Mouse (Mus musculus) CH12.LX (cell line): ENCODE data around the gene Col4a2. TPM values are rescaled to one million over a fixed set of nuclear protein-coding genes. Genes with fewer than 3 reads are reported as not detected.

Source experiments
- DNase-seq: peaks from one replicate; pipeline ENCODE4 v3.0.0-alpha.2; 2013; ENCODE audit errors: extremely low read depth
- H3K27ac ChIP-seq: 2 replicates; pipeline ENCODE4 v1.5.1; 2012; ENCODE audit warnings: low read depth, mild to moderate bottlenecking, control low read depth, moderate library complexity; ENCODE audit not compliant: insufficient read depth
- H3K27me3 ChIP-seq: replicated peaks from 2 replicates; pipeline ENCODE3; 2012; ENCODE audit warnings: inconsistent platforms
- H3K36me3 ChIP-seq, 2 experiments: replicated peaks in 1 of 2; 2 replicates each; pipeline versions ENCODE3 to v1.6.1; 2012; ENCODE audit warnings: inconsistent platforms in 1 of 2, low read length in 1 of 2, mild to moderate bottlenecking in 1 of 2, mixed read lengths in 1 of 2, moderate library complexity in 1 of 2; ENCODE audit not compliant: control insufficient read depth in 1 of 2, insufficient read depth in 1 of 2
- H3K4me1 ChIP-seq, 2 experiments: 2 replicates each; pipeline ENCODE4 v1.6.1; 2012; ENCODE audit warnings: inconsistent platforms in 1 of 2, moderate library complexity in 1 of 2; ENCODE audit not compliant: insufficient read depth in 2 of 2, control insufficient read depth in 1 of 2
- H3K4me2 ChIP-seq: 2 replicates; pipeline ENCODE4 v1.6.1; 2012; ENCODE audit warnings: low read depth, mild to moderate bottlenecking, control low read depth; ENCODE audit not compliant: poor library complexity, insufficient read depth, severe bottlenecking
- H3K4me3 ChIP-seq, 3 experiments: fragments of 150-350 bp in 1 of 3; sonication (generic) in 1 of 3; replicated peaks in 1 of 3; 2 replicates each; pipeline versions ENCODE3 to v1.5.1; 2011 to 2012; ENCODE audit warnings: low read depth in 2 of 3, low read length in 2 of 3, mild to moderate bottlenecking in 2 of 3, moderate library complexity in 2 of 3, control low read depth in 1 of 3, improper control_type of control experiment in 1 of 3, inconsistent platforms in 1 of 3, mixed read lengths in 1 of 3; ENCODE audit not compliant: poor library complexity in 1 of 3
- H3K79me2 ChIP-seq: replicated peaks from 2 replicates; pipeline ENCODE4 v1.6.1; 2012; ENCODE audit warnings: mild to moderate bottlenecking, moderate library complexity; ENCODE audit not compliant: control insufficient read depth, poor library complexity, insufficient read depth, severe bottlenecking; ENCODE audit errors: extremely low read depth
- H3K9ac ChIP-seq: 2 replicates; pipeline ENCODE4 v1.6.1; 2012; ENCODE audit warnings: low read depth, mild to moderate bottlenecking, control low read depth, moderate library complexity; ENCODE audit not compliant: insufficient read depth
- H3K9me3 ChIP-seq: replicated peaks from 2 replicates; pipeline ENCODE3; 2012; ENCODE audit warnings: low read length, inconsistent platforms, mixed read lengths
- BHLHE40 ChIP-seq: IDR thresholded peaks from 2 replicates; pipeline ENCODE4 v1.6.1; 2011; ENCODE audit warnings: mild to moderate bottlenecking, low read depth, low read length, improper control_type of control experiment
- CHD1 ChIP-seq: IDR thresholded peaks from 2 replicates; pipeline ENCODE4 v1.6.1; 2012; ENCODE audit warnings: low read depth, low read length, improper control_type of control experiment, inconsistent platforms
- E2F4 ChIP-seq: IDR thresholded peaks from 2 replicates; pipeline ENCODE4 v1.6.1; 2011; ENCODE audit warnings: low read depth, low read length, improper control_type of control experiment; ENCODE audit not compliant: insufficient replicate concordance
- ELF1 ChIP-seq: IDR thresholded peaks from 2 replicates; pipeline ENCODE4 v1.6.1; 2014; ENCODE audit warnings: low read depth, mild to moderate bottlenecking, inconsistent platforms, low read length, improper control_type of control experiment
- JUN ChIP-seq: IDR thresholded peaks from 2 replicates; pipeline ENCODE4 v1.6.1; 2011; ENCODE audit warnings: low read depth, mild to moderate bottlenecking, low read length, improper control_type of control experiment, moderate library complexity; ENCODE audit not compliant: insufficient read depth
- JUND ChIP-seq: conservative IDR thresholded peaks from 2 replicates; pipeline ENCODE4 v1.6.1; 2011; ENCODE audit warnings: low read depth, low read length, improper control_type of control experiment
- KAT2A ChIP-seq: IDR thresholded peaks from 2 replicates; pipeline ENCODE4 v1.6.1; 2012; ENCODE audit warnings: low read length, improper control_type of control experiment, inconsistent platforms; ENCODE audit not compliant: insufficient replicate concordance
- MAFK ChIP-seq: IDR thresholded peaks from 2 replicates; pipeline ENCODE4 v1.6.1; 2011; ENCODE audit warnings: low read length, improper control_type of control experiment; ENCODE audit not compliant: insufficient replicate concordance
- MAX ChIP-seq: IDR thresholded peaks from 2 replicates; pipeline ENCODE4 v1.6.1; 2011; ENCODE audit warnings: low read length, improper control_type of control experiment
- MYC ChIP-seq: IDR thresholded peaks from 2 replicates; pipeline ENCODE4 v1.6.1; 2011; ENCODE audit warnings: low read depth, mild to moderate bottlenecking, improper control_type of control experiment, low read length
- NELFE ChIP-seq: IDR thresholded peaks from 2 replicates; pipeline ENCODE4 v1.6.1; 2011; ENCODE audit warnings: low read depth, low read length, improper control_type of control experiment
- NRF1 ChIP-seq: IDR thresholded peaks from 2 replicates; pipeline ENCODE4 v1.6.1; 2014; ENCODE audit warnings: low read depth, mild to moderate bottlenecking, inconsistent platforms, low read length, improper control_type of control experiment, moderate library complexity
- PAX5 ChIP-seq: IDR thresholded peaks from 2 replicates; pipeline ENCODE4 v1.6.1; 2012; ENCODE audit warnings: low read length, inconsistent platforms, mixed read lengths
- POLR2AphosphoS2 ChIP-seq: IDR thresholded peaks from 2 replicates; pipeline ENCODE4 v1.6.1; 2011; ENCODE audit warnings: low read depth, low read length, improper control_type of control experiment
- RAD21 ChIP-seq: IDR thresholded peaks from 2 replicates; pipeline ENCODE4 v1.6.1; 2011; ENCODE audit warnings: low read depth, mild to moderate bottlenecking, low read length, improper control_type of control experiment, moderate library complexity
- RCOR1 ChIP-seq: conservative IDR thresholded peaks from 2 replicates; pipeline ENCODE4 v1.6.1; 2012; ENCODE audit warnings: low read depth, mild to moderate bottlenecking, inconsistent platforms, low read length, improper control_type of control experiment
- SIN3A ChIP-seq: IDR thresholded peaks from 2 replicates; pipeline ENCODE4 v1.6.1; 2012; ENCODE audit warnings: low read length, improper control_type of control experiment, inconsistent platforms
- ZNF384 ChIP-seq: IDR thresholded peaks from 2 replicates; pipeline ENCODE4 v1.6.1; 2012; ENCODE audit warnings: low read depth, low read length, improper control_type of control experiment, inconsistent platforms
- dilution Hi-C: fragments of 300-500 bp; cut with MboI; formaldehyde crosslinking; loops from 2 replicates; pipeline ENCODE4 v1.14.3; 2020; ENCODE audit warnings: low sequenced_read_pairs; ENCODE audit not compliant: extremely low pct_unique_long_range_greater_than_20kb, extremely low pct_ligation_motif_present
- in situ Hi-C: fragments of 300-500 bp; cut with MboI; formaldehyde crosslinking; loops from 3 replicates; pipeline ENCODE4 v1.14.3; 2019; ENCODE audit warnings: low sequenced_read_pairs, low pct_ligation_motif_present, low pct_unique_long_range_greater_than_20kb, mixed read lengths
- polyA plus RNA-seq: library from polyadenylated mRNA; unstranded; fragments of >175 nt; gene quantifications from 2 replicates; pipeline ENCODE4 v1.2.1, GENCODE M21; 2012; ENCODE audit warnings: low read depth; ENCODE audit not compliant: insufficient read length
- total RNA-seq, 2 experiments: library from RNA; depleted of rRNA; stranded (reverse); fragments of 300-350 nt in 1 of 2; fragments of >200 nt in 1 of 2; gene quantifications; 2 replicates each; pipeline ENCODE4 v1.2.3; 2012 to 2014

Col4a2 gene
- total and polyA plus RNA-seq, 3 experiments, result 0.04 to 0.07 TPM; not detected in 1

- no peak for DNase-seq
- no peak overlapping the region for H3K4me2 ChIP-seq
- dilution Hi-C loops, result no loop called here
- peaks cover 49% of the 10 kb centered on the region for H3K27me3 ChIP-seq
- H3K9ac ChIP-seq, result no peak overlapping the region
- no peak for TF ChIP-seq MAFK
- TF ChIP-seq RCOR1, result no peak
- no peak for TF ChIP-seq BHLHE40
- TF ChIP-seq RAD21, result no peak
- no peaks in the 10 kb centered on the region for H3K79me2 ChIP-seq
- H3K36me3 ChIP-seq, result no peaks in the 10 kb centered on the region
- H3K4me1 ChIP-seq, result no peaks in the 10 kb centered on the region
- no peaks in the 10 kb centered on the region for H3K9me3 ChIP-seq
- H3K27ac ChIP-seq, result no peak overlapping the region
- in situ Hi-C loops, result no loop called here
- H3K4me3 ChIP-seq, result no peak overlapping the region
These were observed 16.2 kb upstream of the Col4a2 start for GRCm38 (mm10) chr8:11296282-11296943.

DNA sequence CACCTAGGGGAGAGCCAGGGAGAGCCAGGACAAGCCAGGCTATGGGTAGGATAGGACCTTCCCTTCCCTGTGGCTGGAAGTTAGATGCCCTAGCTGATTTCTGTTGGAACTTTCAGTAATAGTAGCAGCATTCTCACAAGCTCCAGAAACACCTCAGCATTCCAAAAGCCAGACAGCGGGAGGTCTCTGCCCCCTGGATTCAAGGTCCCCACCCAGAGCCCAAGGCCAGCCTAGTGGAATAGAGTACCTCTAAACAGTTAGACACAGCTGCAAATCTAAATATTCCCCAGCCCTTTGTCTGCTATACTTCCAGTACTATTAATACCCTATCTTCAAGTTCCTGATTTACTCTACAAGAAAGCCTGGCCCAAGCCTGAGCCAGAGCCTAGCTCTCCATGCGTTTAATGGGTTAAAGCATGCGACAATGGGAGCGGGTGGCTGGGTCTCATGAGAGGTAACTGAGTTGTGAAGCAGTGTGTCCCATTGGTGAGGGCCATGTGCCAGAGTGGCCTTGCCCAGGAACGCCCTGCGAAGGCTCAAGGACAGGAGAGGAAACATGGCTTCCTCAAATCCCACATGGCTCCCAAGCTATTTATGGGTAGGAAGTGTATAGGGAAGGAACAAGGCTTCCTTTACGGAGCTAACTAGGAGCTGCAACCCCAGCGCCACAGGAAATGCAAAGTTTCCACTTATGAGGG is 15.3 kb upstream of the Col4a2 start:
- no peaks in the 10 kb centered on the region for H3K79me2 ChIP-seq
- H3K4me2 ChIP-seq, result no peak overlapping the region
- in situ Hi-C loops (no loop called here), dilution Hi-C loops (no loop called here)
- H3K27me3 ChIP-seq, result peaks cover 47% of the 10 kb centered on the region
- H3K27ac ChIP-seq, result no peak overlapping the region
- H3K36me3 ChIP-seq, result no peaks in the 10 kb centered on the region
- no peak overlapping the region for H3K4me3 ChIP-seq
- H3K9me3 ChIP-seq, result no peaks in the 10 kb centered on the region
- no peak for TF ChIP-seq NRF1
- no peak for TF ChIP-seq E2F4
- no peak for TF ChIP-seq ELF1
- no peak for TF ChIP-seq CHD1
- TF ChIP-seq MAX, result no peak
- TF ChIP-seq RCOR1, result no peak
- TF ChIP-seq SIN3A, result no peak
- no peak for TF ChIP-seq RAD21
- TF ChIP-seq NELFE, result no peak
- no peak for TF ChIP-seq JUND
- TF ChIP-seq KAT2A, result no peak
- no peak for TF ChIP-seq JUN
- TF ChIP-seq PAX5, result no peak
- no peak for TF ChIP-seq MYC
- no peak for TF ChIP-seq POLR2AphosphoS2
- no peak for TF ChIP-seq ZNF384
- no peak overlapping the region for H3K9ac ChIP-seq
- H3K4me1 ChIP-seq, result no peaks in the 10 kb centered on the region
- DNase-seq, result no peak
